Mouse (Mus musculus) CD4-positive, CD25-positive, alpha-beta regulatory T cell, adult 2 months (primary cell): ENCODE data around the gene Ep400.

Source experiments
- DNase-seq: peaks from one replicate; pipeline ENCODE4 v3.0.0-alpha.2; 2012; ENCODE audit warnings: low read depth, low spot score

Ep400 gene

GRCm38 (mm10) chr5:110770448-110771158, at the start of gene Ep400:
TSS of gene Ep400 (minus strand) at chr5:110770717.
- peak; percentile 100 for DNase-seq

GRCm38 (mm10) chr5:110809667-110810325, 39.3 kb upstream of the Ep400 start, which contains the start of gene Ulk1:
TSS of gene Ulk1 (minus strand) at chr5:110810097.
- DNase-seq: peak; percentile 100

- peak; percentile 52 for DNase-seq
Observed at GRCm38 (mm10) chr5:110808821-110809666, 38.5 kb upstream of the Ep400 start.

- peak; percentile 83 for DNase-seq
Observed at GRCm38 (mm10) chr5:110808061-110808631, 37.6 kb upstream of the Ep400 start.

GRCm38 (mm10) chr5:110807453-110807852, 36.9 kb upstream of the Ep400 start:
- DNase-seq: no peak

- DNase-seq: no peak
Observed at GRCm38 (mm10) chr5:110806676-110807075, 36.2 kb upstream of the Ep400 start.

GRCm38 (mm10) chr5:110806154-110806553, 35.6 kb upstream of the Ep400 start:
- no peak for DNase-seq

- no peak for DNase-seq
Observed at GRCm38 (mm10) chr5:110804012-110804743, 33.7 kb upstream of the Ep400 start.

GRCm38 (mm10) chr5:110802809-110803208, 32.3 kb upstream of the Ep400 start:
- DNase-seq: no peak

- DNase-seq: no peak
Observed at GRCm38 (mm10) chr5:110802186-110802585, 31.7 kb upstream of the Ep400 start.

GRCm38 (mm10) chr5:110801036-110801624, 30.6 kb upstream of the Ep400 start:
- no peak for DNase-seq

- DNase-seq: no peak
Observed at GRCm38 (mm10) chr5:110797696-110798095, 27.2 kb upstream of the Ep400 start.

- no peak for DNase-seq
Observed at GRCm38 (mm10) chr5:110794363-110794762, 23.8 kb upstream of the Ep400 start.

- peak; percentile 70 for DNase-seq
Observed at GRCm38 (mm10) chr5:110788684-110789083, 18.2 kb upstream of the Ep400 start.

- DNase-seq: peak; percentile 29
Observed at GRCm38 (mm10) chr5:110786081-110786835, 15.7 kb upstream of the Ep400 start.

- DNase-seq: no peak
Observed at GRCm38 (mm10) chr5:110783150-110783549, 12.6 kb upstream of the Ep400 start.

GRCm38 (mm10) chr5:110781529-110782238, 11.2 kb upstream of the Ep400 start:
- DNase-seq: no peak

GRCm38 (mm10) chr5:110780761-110781528, 10.4 kb upstream of the Ep400 start:
- no peak for DNase-seq
